Mouse (Mus musculus) v-Abl transformed pro-B cells (cell line): Measurements from ENCODE around the gene Helb.

Source experiments
- in situ Hi-C, 2 experiments: fragments of 400-800 bp; cut with MboI; formaldehyde crosslinking; loops; one replicate each; pipeline ENCODE4 v1.15.1; 2025; ENCODE audit not compliant: unreplicated experiment in 2 of 2

Gene Helb

DNA sequence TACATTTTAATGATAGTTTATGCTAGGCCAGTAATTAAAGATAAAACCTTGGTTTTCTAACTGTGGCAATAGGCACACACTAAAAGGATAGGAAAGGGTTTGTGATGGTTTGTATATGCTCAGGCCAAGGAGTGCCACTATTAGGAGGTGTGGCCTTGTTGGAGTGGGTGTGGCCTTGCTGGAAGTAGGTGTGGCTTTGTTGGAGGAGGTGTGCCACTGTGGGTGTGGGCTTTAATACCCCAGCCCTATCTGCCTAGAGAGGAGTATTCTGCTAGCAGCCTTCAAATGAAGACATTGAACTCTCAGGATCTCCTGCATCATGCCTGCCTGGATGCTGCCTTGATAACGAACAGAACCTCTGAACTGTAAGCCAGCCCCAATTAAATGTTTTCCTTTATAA lies 12.0 kb downstream of the Helb start:
- in situ Hi-C loops = loop anchor here in 1 of 2 experiments (25.0 kb wide), 2 partner anchors 864 to 1939 kb away; partner anchors contain the start of gene Cand1

DNA sequence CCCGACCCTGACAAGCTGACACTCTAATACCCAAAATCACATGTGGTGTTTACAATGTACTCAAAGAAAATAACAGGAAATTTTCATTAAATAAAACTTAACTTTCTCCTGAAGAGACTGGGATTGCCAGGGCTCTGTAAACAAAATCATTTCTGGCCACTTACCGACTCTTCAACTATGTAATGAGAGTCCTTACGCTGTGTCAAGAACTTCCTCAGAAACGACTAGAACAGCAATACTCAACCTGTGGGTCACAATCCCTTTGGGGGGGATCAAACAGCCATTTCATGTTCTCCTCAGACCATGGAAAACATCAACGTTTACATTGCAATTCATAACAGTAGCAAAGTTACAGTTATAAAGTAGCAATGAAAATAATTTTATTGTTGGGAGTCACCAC lies 15.2 kb downstream of the Helb start:
- in situ Hi-C loops = no loop called here

DNA sequence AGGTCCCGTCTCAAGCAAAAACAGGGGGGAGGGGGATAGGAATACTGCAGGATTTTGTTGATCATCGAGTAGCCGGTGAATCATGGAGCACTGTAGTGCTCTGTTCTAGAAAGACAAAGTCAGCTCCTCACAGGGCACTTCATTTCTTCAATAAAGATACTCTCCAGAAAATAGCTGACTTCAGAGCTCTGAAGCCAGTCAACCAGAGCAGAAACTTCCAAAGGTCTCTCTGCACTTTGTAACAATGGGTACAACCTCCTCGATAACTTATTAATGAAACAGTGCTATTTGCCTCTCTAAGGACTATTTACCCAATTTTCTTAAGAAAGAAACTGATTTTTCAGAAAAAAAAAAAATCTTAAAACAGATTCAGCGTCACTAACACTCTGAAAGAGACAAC lies 17.1 kb downstream of the Helb start:
- in situ Hi-C loops = no loop called here

DNA sequence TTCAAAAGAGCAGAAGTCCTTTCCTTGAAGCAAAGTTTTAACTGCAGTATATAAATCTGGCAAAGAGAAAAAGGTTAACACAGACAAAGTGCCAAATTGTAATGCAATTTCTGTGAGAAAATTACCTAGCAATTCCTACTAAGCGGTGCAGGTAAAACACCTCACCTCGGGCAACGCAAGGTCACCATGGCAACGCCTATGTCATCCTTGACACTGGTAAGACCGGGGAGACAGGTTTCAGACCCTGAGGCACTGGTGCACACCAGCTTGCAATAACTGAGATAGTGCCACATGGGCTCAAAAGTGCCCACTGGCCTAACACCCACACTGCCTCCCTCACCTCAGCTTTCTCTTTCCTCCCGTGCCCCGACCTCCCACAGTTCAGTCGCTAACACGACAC lies 17.7 kb downstream of the Helb start:
- in situ Hi-C loops = no loop called here

DNA sequence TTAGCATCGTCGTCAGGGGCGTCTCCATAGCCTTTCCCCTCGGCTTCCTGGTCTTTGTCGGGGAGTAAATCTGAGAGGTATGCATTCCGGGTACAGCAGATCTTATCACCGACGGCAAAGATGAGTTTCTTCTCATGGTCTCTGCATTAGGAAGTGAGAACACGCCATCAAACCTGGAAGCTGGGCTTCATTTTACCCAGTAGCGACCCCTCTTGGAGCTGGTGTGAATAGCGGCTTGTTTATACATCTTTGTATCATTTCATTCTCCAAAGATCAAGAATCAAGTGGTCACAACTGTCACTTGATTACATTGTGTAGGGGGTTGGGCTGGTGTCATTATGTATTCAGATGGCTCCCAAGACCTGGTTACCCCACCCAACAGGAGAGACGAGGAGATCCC lies 20.2 kb downstream of the Helb start:
- in situ Hi-C loops = no loop called here

DNA sequence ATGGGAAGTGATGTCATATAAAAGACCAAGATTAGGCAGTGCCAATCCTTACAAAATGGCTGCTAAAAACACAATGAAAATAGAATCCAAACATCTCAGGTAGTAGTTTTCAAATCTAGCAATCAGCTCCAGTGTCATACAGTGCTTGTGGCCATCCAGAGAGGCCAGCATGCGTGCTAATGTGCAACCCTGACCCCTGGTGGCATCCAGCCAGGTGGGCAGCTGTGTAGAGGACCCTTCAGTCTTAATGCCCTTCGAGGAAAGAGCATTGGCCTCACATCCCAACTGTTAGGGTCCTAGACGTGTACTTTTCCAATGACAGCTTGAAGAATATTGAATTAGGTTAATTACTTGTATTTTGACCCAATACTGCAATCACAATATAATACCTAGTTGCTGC lies 34.9 kb downstream of the Helb start:
- in situ Hi-C loops = no loop called here

DNA sequence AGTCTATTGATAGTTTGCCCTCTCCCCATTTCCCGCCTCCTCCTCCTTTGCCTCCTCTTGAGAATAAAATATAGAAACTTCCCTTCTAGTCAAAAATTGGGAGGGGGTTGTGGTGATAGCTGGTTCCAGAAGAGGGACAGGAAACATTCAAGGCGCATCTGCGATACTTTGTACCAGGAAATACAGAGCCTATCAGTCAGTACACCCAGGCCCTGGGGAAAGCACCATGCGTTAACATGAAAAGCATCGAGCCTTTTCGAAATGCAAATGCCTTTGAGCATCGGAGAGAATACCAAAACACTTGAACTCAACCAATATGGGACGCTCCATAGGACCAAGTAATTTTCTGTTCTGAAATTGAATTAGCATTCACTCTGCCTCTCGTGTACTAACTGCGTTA lies 46.5 kb downstream of the Helb start:
- in situ Hi-C loops = loop anchor here (10.0 to 25.0 kb wide), 3 partner anchors 58 to 1196 kb away; no protein-coding TSS in a partner anchor

DNA sequence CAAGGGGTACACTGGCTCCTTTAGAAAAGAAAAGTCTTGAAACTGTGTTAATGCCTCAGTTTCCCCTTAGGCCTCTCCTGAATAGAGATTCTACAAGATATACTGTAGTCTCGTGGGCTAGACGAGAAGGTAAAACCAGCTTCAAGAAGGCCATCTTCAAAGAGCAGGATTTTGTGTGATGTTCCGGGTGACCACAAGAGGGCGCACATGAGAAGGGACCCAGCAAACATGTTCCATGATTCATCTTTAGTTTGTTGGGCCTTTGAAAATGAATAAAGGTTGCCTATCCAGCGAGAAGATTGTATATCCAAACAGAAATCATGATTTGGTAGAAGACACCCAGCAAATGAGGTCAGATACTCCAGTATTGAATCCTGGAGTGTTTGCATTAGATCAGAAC lies 48.4 kb downstream of the Helb start:
- in situ Hi-C loops = loop anchor here (5.0 to 25.0 kb wide), 4 partner anchors 58 to 1198 kb away; no protein-coding TSS in a partner anchor

DNA sequence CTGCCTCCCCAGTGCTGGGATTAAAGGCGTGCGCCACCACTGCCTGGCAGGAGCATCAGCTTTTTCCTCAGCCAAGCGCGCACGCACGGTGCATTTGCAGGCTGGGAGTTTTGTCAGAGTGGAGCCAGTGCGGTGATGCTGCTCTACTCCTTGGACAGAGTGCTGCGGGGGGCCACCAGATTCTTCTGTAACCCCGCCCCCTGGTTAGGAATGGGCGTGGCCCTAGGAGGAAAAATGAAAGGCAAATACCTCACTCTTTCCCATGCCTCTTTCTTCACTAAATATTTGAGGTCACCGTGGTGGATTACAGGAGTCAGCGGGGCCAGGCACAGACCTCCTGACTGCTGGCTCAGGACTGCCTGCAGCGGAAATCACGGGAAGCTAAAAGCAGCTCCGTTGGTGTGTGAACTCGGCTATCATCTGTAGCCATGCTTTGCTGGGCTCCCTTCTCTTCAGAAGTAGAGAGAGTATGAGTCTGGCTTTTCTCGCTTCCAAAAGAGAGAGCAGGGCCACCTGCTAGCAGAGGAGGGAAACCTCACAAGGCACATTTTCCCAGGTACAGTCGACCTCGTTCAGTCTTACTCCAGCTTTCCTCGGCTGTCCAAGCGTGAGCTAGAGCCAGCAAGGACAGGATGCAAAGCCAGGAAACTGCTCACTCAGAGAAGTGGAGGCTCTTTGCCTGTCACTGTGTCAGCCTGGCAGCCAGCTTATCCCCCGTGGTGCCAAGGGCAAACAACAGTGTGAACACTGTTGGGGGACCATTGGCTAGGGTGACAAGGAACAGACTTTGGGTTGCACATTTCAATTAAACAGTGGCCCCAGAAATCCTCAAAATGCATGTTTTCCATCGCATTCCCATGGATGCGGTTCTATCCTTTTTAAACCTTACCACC lies 51.3 kb downstream of the Helb start:
- in situ Hi-C loops = loop anchor here (5.0 to 25.0 kb wide), 4 partner anchors 61 to 1201 kb away; no protein-coding TSS in a partner anchor

DNA sequence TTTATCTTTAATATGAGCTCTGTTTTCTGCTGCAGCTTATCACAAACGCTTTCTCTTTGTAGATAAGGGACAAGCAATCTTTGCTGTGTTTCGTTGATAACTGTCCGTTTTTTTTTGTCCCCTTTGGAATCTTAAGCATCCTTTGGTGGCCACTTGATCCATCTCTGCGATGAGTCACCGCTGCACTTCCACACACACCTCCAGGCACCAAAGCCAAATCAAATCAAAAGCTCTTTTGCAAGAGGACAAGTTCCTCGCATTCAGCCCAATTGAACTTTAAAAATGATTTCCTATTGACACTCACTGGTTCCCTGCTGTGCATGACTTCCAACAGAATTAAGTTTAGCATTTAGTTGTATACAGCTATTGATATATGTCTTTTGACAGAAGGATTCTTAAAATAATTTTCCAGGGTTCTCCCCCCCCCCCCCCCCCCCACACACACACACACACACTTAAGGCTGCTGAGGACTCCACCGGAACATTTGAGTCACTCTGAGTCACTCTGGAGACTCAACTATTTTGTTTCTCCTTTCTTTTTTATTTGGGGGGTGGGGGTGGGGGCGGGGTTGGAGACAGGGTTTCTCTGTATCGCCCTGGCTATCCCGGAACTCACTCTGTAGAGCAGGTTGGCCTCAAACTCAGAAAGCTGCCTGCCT lies 52.1 kb downstream of the Helb start:
- in situ Hi-C loops = loop anchor here (5.0 to 25.0 kb wide), 4 partner anchors 62 to 1202 kb away; no protein-coding TSS in a partner anchor

DNA sequence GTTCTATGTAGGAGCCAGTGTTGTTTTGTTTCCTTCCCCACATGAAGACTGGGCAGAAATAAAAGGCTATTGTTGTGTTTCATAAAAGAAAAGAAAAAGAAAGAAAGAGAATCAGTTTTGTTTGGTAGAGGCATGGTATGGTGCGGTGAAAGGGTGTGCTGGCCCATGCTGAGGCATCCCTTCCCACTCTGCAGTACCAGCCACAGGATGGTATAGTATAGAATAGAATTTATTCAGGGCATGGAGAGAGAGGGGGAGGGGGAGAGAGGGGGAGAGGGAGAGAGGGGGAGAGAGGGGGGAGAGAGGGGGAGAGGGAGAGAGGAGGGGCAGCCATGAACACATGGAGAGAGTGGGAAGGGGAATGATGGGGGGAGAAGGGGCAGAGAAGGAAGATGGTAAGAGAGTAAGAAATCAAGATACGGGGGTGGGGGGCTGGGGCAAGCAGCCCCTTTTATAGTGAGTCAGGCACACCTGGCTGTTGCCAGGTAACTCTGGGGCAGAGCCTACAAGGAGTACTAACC lies 68.0 kb downstream of the Helb start:
- in situ Hi-C loops = no loop called here

DNA sequence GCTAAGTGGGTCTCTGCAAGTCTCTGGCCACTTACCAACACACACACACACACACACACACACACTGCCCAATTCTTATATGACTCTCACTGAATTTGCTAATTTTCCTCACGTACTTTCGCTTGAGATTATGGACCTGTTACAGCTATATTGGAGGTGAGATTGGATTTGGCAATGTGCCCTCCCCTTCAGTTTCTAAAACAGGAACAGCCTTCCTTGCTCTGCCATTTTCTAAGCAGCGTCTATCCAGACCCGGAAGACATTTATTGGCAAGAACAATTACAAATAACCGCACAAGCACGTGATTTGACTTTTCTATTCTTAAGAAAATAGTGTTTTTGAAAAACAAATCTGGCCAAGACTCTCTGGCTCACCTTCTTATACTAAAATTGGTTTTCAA lies 68.5 kb downstream of the Helb start:
- in situ Hi-C loops = no loop called here

DNA sequence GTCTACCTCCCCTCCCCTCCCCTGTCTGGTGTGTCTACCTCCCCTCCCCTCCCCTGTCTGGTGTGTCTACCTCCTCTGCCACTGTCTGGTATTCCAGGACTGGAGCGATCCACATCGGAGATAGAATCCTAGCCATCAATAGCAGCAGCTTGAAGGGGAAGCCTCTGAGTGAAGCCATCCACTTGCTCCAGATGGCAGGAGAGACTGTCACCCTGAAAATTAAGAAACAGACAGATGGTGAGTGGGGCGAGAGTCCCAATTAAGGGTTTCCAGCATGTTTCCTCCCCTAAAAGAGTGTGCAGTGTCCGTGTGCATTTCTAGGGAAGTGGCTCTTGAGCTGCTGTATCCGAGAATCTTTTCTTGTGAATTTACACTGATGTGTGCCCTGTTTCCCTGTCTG lies 74.6 kb downstream of the Helb start:
- in situ Hi-C loops = no loop called here

DNA sequence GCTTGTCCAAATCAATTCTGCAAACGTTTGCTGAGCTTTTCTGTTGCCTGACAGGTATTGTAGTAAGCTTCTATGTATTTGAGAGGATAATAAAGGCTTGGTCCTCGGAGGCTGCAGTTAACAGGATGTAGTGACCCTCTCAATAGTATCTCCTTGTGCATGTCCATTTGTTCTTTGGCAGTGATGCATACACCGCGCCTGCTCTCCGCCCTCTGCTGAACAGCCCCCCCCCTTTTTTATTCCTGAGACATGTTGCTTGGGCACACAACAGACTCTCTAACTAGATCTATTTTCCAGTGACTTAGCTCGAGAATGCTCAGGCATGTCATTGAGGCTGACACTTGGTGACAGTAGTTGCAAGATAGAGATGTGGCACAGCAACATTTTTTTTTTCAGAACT lies 77.0 kb downstream of the Helb start:
- in situ Hi-C loops = no loop called here

DNA sequence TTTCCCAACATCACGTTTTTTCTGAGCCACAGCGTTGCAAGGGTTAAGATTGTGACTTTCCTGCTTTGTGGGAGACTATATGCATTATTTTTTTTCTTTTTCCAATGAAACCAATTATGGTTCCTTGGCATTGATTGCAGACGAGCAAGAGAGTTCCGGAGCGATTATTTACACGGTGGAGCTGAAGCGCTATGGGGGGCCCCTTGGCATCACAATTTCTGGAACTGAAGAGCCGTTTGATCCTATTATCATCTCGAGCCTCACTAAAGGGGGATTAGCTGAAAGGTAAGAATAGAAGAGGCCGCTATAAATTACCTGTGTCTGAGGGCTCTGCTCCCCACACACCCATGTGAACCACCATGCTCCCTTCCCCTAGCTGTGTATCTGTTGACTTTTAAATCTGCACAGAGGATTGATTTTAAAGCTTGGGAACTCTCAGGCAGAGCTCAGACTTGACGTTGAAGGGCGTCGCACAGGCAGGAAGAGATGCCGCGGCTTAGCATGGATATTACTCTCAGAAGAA lies 77.5 kb downstream of the Helb start:
- in situ Hi-C loops = no loop called here

DNA sequence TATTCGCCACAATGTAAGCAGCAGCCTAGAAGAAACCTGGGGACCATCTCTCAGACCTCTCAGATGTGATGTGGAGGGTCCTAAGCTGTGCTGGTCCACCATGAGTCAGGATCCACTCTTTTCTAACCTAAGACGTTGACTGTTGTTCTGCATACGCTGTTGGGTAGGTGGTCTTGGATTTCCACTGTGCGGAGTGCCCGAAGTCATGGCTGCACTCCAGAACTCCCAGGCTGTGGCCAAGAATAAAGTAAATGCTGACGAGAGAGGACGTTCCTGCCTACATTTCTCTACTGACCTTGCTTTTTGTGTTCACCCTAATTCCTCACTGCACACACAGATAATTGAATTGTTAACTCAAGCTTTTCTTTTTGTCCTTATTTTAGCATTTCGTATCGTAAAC lies 78.9 kb downstream of the Helb start:
- in situ Hi-C loops = no loop called here
